Mouse (Mus musculus) urinary bladder, postnatal 14 days (tissue): Measurements from ENCODE around the gene A030005K14Rik.

Source experiments
- DNase-seq: peaks from one replicate; pipeline ENCODE4 v3.0.0; 2021; ENCODE audit warnings: low spot score

The A030005K14Rik gene

GRCm38 (mm10) chr1:83036892-83037667, 22.1 kb downstream of the A030005K14Rik start:
- no peak for DNase-seq

GRCm38 (mm10) chr1:83034509-83034908, 24.7 kb downstream of the A030005K14Rik start:
- DNase-seq, result no peak

DNA sequence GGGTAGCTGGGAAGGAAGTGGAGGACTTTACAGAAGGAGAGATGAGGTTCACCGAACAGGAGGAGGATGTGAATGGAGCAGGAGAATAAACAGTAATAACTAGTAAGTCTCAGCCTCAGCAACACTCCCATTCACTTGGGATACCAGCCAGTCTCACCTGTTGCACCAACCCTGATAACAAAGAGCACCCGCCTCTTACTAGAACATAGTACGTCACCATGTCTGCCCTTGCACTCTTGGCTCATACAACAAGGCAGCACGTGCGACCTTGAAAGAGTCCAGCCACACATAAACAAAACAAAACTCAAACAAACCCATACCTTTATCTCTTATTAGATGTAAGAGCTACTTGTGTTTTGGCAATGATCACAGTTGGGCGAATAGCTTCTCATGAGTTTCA, 26.7 kb downstream of the A030005K14Rik start:
- no peak for DNase-seq

- no peak for DNase-seq
These were observed 27.2 kb downstream of the A030005K14Rik start for GRCm38 (mm10) chr1:83031950-83032349.

- no peak for DNase-seq
These were observed 42.6 kb downstream of the A030005K14Rik start for GRCm38 (mm10) chr1:83016556-83016955.

- no peak for DNase-seq
These were observed 43.8 kb downstream of the A030005K14Rik start for GRCm38 (mm10) chr1:83015329-83015879.

DNA sequence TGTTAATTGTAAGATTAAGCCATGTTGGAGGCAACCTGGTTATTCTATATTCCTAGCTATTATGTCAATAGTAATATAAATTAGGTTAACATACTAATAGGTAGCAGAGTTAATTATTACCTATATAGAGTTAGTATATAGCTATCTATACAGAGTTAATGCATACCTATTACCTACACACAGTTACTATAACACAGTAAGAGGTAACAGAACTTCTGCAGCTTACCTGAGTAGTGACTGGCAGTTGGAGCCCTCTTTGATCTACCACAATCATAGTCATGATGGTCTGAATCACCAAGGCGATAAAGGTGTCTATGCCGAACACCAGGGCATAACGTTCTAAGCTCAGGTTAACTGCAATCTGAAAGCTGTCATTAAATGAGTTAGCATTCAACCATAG, 44.7 kb downstream of the A030005K14Rik start:
- no peak for DNase-seq
